Mouse (Mus musculus) heart, embryonic 14.5 days (tissue): Measurements from ENCODE around the gene Crtc1. TPM values are rescaled to one million over a fixed set of nuclear protein-coding genes. Genes with fewer than 3 reads are reported as not detected.
A peak's percentile ranks its signal among the peaks of the same experiment; 100 is the strongest.

Source experiments
- ATAC-seq: fragments of 200-750 bp; cut with Nextera tagmentation; 2 replicates; pipeline ENCODE4 v1.8.0; 2017; ENCODE audit warnings: low read depth, moderate TSS enrichment; ENCODE audit not compliant: insufficient number of reproducible peaks, insufficient read depth, low FRiP score
- H3K27ac ChIP-seq, 2 experiments: fragments of 200-500 bp in 1 of 2; fragments of 300-500 bp in 1 of 2; sonication (generic) in 1 of 2; replicated peaks in 1 of 2; 2 replicates each; pipeline ENCODE4 v1.5.1; 2012 to 2014; ENCODE audit warnings: low read depth in 2 of 2, low read length in 2 of 2, control low read depth in 1 of 2, mild to moderate bottlenecking in 1 of 2, mixed read lengths in 1 of 2; ENCODE audit not compliant: control insufficient read depth in 1 of 2, insufficient read depth in 1 of 2
- H3K27me3 ChIP-seq: fragments of 300-500 bp; sonication (generic); 2 replicates; pipeline ENCODE4 v1.6.1; 2014; ENCODE audit warnings: mild to moderate bottlenecking, low read length, control low read depth; ENCODE audit not compliant: control insufficient read depth, insufficient read depth
- H3K36me3 ChIP-seq: fragments of 300-500 bp; sonication (generic); 2 replicates; pipeline ENCODE4 v1.6.1; 2014; ENCODE audit warnings: mild to moderate bottlenecking, control low read depth, low read length, mixed read lengths; ENCODE audit not compliant: control insufficient read depth, insufficient read depth
- H3K4me1 ChIP-seq, 2 experiments: fragments of 200-500 bp in 1 of 2; fragments of 300-500 bp in 1 of 2; sonication (generic) in 1 of 2; 2 replicates each; pipeline ENCODE4 v1.6.1; 2012 to 2014; ENCODE audit warnings: low read length in 2 of 2, control low read depth in 1 of 2, mixed read lengths in 1 of 2; ENCODE audit not compliant: control insufficient read depth in 2 of 2, insufficient read depth in 2 of 2
- H3K4me2 ChIP-seq: fragments of 300-500 bp; sonication (generic); 2 replicates; pipeline ENCODE4 v1.6.1; 2014; ENCODE audit warnings: mild to moderate bottlenecking, low read length
- H3K4me3 ChIP-seq, 2 experiments: fragments of 200-500 bp in 1 of 2; fragments of 300-500 bp in 1 of 2; sonication (generic) in 1 of 2; 2 replicates each; pipeline ENCODE4 v1.5.1; 2012 to 2014; ENCODE audit warnings: low read length in 2 of 2, mild to moderate bottlenecking in 2 of 2, control low read depth in 1 of 2, low read depth in 1 of 2, moderate library complexity in 1 of 2; ENCODE audit not compliant: control insufficient read depth in 1 of 2, insufficient read depth in 1 of 2
- H3K9ac ChIP-seq: fragments of 300-500 bp; sonication (generic); 2 replicates; pipeline ENCODE4 v1.6.1; 2014; ENCODE audit warnings: mild to moderate bottlenecking, low read length
- H3K9me3 ChIP-seq: fragments of 300-500 bp; sonication (generic); 2 replicates; pipeline ENCODE4 v1.6.1; 2016; ENCODE audit warnings: low read length, control low read depth; ENCODE audit not compliant: control insufficient read depth
- WGBS: fragments of 180-500 bp; shearing (Covaris S2); extraction: QIAGEN DNeasy Blood & Tissue Kit; methylation state at CpG from one replicate; pipeline ENCODE4 v1.1.7; 2014; 5-methylcytosine and 5-hydroxymethylcytosine counted together
- polyA plus RNA-seq: library from polyadenylated mRNA; unstranded; fragments of >200 nt; fragmentation: Nextera tagmentation; extraction: Ambion mirVana; gene quantifications from 2 replicates; pipeline ENCODE4 v1.2.1, GENCODE M21; 2014

Crtc1 gene
- polyA plus RNA-seq, 1 experiment from 2014 or later, result 12.2 TPM

GRCm38 (mm10) chr8:70452196-70452966 is 13.0 kb upstream of the Crtc1 start:
- Histone ChIP-seq H3K4me1 (peaks cover 26 to 37% of the 10 kb centered on the region in 2 experiments), H3K9me3 (no peaks in the 10 kb centered on the region), H3K4me3 (no peak overlapping the region), H3K4me2 (peak overlapping the region; percentile 31; the same call in 1 of the 2 replicates), H3K27ac (no peak overlapping the region), H3K27me3 (peaks cover 7% of the 10 kb centered on the region; the same call in 1 of the 2 replicates), H3K36me3 (peaks cover 26% of the 10 kb centered on the region; the same call in 1 of the 2 replicates), H3K9ac (no peak overlapping the region)
- peak; percentile 9; the same call in 1 of the 2 replicates for ATAC-seq
- WGBS, result 41% methylated on average over 52 of the region's 52 CpGs

GRCm38 (mm10) chr8:70447639-70448420 is 8.5 kb upstream of the Crtc1 start:
- peaks cover 26% of the 10 kb centered on the region; the same call in 1 of the 2 replicates for H3K36me3 ChIP-seq
- 0 out of 2 replicates have a peak overlapping the region, but pooled peaks have one; percentile 10 for H3K9ac ChIP-seq
- no peak overlapping the region for H3K4me2 ChIP-seq
- H3K4me1 ChIP-seq, result peaks cover 9 to 18% of the 10 kb centered on the region in 2 experiments; a peak in 2 of 4 replicates
- WGBS, result 54% methylated on average over 19 of the region's 19 CpGs
- ATAC-seq, result no peak
- H3K4me3 ChIP-seq, result no peak overlapping the region
- peaks cover 7% of the 10 kb centered on the region; the same call in 1 of the 2 replicates for H3K27me3 ChIP-seq
- peak overlapping the region in 1 of 2 experiments; percentile 2; a peak in 1 of 4 replicates for H3K27ac ChIP-seq
- no peaks in the 10 kb centered on the region for H3K9me3 ChIP-seq

DNA sequence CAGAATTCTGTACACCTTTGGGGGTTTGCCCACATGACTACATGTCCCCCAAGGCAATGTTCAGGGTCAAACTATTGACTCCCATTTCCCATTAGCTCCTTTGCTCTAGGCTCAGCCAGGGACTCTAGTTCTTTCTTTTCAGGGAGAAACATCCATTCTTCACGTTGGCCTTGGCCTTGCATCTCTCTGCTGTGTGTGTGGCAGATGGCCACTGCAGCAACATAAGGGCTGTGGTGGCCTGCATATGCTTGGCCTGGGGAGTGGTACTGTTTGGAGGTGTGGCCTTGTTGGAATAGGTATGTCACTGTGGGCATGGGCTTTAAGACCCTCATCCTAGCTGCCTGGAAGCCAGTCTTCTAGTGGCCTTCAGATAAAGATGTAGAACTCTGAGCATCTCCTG is 6.6 kb upstream of the Crtc1 start:
- Histone ChIP-seq H3K36me3 (peaks cover 13% of the 10 kb centered on the region; the same call in 1 of the 2 replicates), H3K4me1 (peaks cover 3 to 7% of the 10 kb centered on the region in 2 experiments; a peak in 2 of 4 replicates), H3K4me2 (no peak overlapping the region), H3K27me3 (no peaks in the 10 kb centered on the region), H3K4me3 (no peak overlapping the region), H3K27ac (no peak overlapping the region), H3K9me3 (no peaks in the 10 kb centered on the region), H3K9ac (no peak overlapping the region)
- ATAC-seq, result no peak
- 61% methylated on average over 1 of the region's 1 CpGs for WGBS

- ATAC-seq, result no peak
- Histone ChIP-seq H3K36me3 (no peaks in the 10 kb centered on the region), H3K4me3 (no peak overlapping the region), H3K9me3 (no peaks in the 10 kb centered on the region), H3K27me3 (no peaks in the 10 kb centered on the region), H3K4me2 (no peak overlapping the region), H3K9ac (no peak overlapping the region), H3K4me1 (peaks cover 3 to 11% of the 10 kb centered on the region in 2 experiments; a peak in 3 of 4 replicates), H3K27ac (no peak overlapping the region)
- WGBS, result 72% methylated on average over 4 of the region's 4 CpGs
Measured at GRCm38 (mm10) chr8:70443326-70443725, 3.9 kb upstream of the Crtc1 start.

- Histone ChIP-seq H3K4me3 (no peak overlapping the region), H3K9me3 (no peaks in the 10 kb centered on the region), H3K27me3 (no peaks in the 10 kb centered on the region), H3K36me3 (no peaks in the 10 kb centered on the region), H3K4me1 (peaks cover 0 to 9% of the 10 kb centered on the region in 2 experiments; a peak in 3 of 4 replicates), H3K27ac (no peak overlapping the region), H3K4me2 (no peak overlapping the region), H3K9ac (no peak overlapping the region)
- WGBS, result 70% methylated on average over 3 of the region's 3 CpGs
- ATAC-seq, result no peak
Measured at GRCm38 (mm10) chr8:70441565-70441964, 2.2 kb upstream of the Crtc1 start.

DNA sequence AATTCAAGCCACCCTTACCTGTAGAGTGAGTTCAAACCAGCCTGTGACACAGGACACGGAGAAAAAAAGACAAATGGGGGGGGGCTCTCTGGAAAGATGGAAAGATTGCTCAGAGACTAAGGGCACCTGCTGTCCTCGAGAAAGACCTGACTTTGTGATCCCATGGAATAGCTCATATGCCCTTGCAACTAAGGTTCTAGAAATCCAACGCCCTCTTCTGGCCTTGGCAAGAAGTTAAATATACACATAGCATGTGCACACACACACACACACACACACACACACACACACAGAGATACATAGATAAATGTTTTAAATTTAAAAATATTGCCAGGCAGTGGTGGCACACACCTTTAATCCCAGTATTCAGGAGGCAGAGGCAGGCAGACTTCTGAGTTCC is 867 bp upstream of the Crtc1 start:
- 44% methylated on average over 3 of the region's 3 CpGs for WGBS
- peak overlapping the region in 1 of 2 experiments; percentile 76; a peak in 1 of 4 replicates for H3K4me3 ChIP-seq
- peaks cover 0 to 9% of the 10 kb centered on the region in 2 experiments; a peak in 3 of 4 replicates for H3K4me1 ChIP-seq
- peak overlapping the region; percentile 71 for H3K4me2 ChIP-seq
- H3K27ac ChIP-seq, result no peak overlapping the region
- H3K9me3 ChIP-seq, result no peaks in the 10 kb centered on the region
- H3K36me3 ChIP-seq, result no peaks in the 10 kb centered on the region
- no peak for ATAC-seq
- no peaks in the 10 kb centered on the region for H3K27me3 ChIP-seq
- H3K9ac ChIP-seq, result peak overlapping the region; percentile 66

GRCm38 (mm10) chr8:70439848-70440179 is 435 bp upstream of the Crtc1 start:
- peak overlapping the region; percentile 24 to 25; a peak in 2 of 4 replicates for H3K27ac ChIP-seq
- peak overlapping the region; percentile 66 for H3K9ac ChIP-seq
- no peaks in the 10 kb centered on the region for H3K36me3 ChIP-seq
- H3K27me3 ChIP-seq, result no peaks in the 10 kb centered on the region
- no peaks in the 10 kb centered on the region for H3K9me3 ChIP-seq
- no peak for ATAC-seq
- WGBS, result 4% methylated on average over 7 of the region's 7 CpGs
- peaks cover 0 to 9% of the 10 kb centered on the region in 2 experiments; a peak in 3 of 4 replicates for H3K4me1 ChIP-seq
- H3K4me3 ChIP-seq, result peak overlapping the region; percentile 62 to 76
- peak overlapping the region; percentile 71 for H3K4me2 ChIP-seq
